Mouse (Mus musculus): ENCODE results near the gene Csdc2.

DNA sequence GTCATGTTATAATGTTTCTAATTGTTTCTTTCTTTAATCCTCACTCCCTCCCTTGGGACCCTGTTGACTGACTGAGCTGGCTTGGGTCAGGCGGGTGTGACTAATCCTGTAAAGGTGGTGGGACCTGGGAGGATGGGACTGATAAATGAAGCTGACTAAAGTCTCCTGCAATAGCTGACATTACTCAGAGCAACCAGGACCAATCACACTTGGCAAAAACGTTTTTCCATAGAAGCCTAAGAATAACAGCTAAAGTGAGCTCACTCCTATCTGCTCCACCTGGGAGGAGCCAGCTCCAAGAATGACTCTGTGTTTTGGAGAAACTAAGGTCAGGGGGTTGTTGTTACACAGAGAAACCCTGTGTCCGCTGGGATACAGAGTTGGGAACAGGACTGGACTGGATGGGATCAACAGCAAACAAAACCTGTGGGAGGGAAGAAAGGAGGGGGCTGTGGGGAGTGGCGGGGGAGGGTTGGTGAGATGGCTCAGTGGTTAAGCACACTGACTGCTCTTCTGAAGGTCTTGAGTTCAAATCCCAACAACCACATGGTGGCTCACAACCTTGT, 28.5 kb downstream of the Csdc2 start:
- TF ChIP-seq CTCF (IDR thresholded peaks at IDR 0.05; ENCODE audit: borderline replicate concordance, control insufficient read depth, extremely low read depth, insufficient read depth, low read length, poor library complexity) (no peak), POLR2A (IDR thresholded peaks at IDR 0.05; ENCODE audit: control insufficient read depth, extremely low read depth, insufficient read depth, low read length, poor library complexity) (no peak)
